Mouse (Mus musculus) lung, adult 2 months (tissue): ENCODE results near the gene Rpl10-ps3.

Experiments used
- CTCF ChIP-seq: fragments of 200-500 bp; IDR thresholded peaks from 2 replicates; pipeline ENCODE4 v1.5.1; 2011; ENCODE audit warnings: mild to moderate bottlenecking, low read length, control low read depth; ENCODE audit not compliant: insufficient read depth
- POLR2A ChIP-seq: fragments of 200-500 bp; IDR thresholded peaks from 2 replicates; pipeline ENCODE4 v1.6.1; 2011; ENCODE audit warnings: low read depth, mild to moderate bottlenecking, control low read depth, low read length, borderline replicate concordance; ENCODE audit errors: extremely low read depth

DNA sequence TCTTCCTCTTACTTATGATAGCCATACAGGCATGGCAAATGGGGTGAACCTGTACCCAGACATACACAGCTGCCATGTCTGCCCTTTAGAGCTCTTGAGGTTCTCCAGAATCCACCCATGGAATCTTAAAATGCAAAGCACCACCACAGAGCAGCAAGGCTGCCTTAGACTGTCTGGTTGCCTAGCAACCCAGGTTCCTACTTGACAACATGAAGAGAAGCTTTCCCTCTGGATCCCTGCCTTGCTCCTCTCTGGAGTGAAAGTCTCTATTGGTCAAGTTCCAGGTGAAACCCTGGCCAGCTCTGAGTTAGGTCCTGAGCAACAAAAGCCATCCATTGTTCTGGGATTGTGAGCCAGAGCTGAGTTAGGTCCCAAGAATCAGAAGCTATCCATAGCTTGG is 43.0 kb downstream of the Rpl10-ps3 start:
- no peak for TF ChIP-seq CTCF
- no peak for TF ChIP-seq POLR2A
